Mouse (Mus musculus) cerebellum, adult 11-12 months (tissue): ENCODE measurements around the gene Ugt1a10.
"Not testable (repeated sequence)": the region's sequence is repeated elsewhere in the genome, so short reads cannot be mapped to it uniquely, and the experiment has no call there.

Source experiments
- DNase-seq: peaks from one replicate; pipeline ENCODE4 v3.0.0; 2022

Gene Ugt1a10

DNA sequence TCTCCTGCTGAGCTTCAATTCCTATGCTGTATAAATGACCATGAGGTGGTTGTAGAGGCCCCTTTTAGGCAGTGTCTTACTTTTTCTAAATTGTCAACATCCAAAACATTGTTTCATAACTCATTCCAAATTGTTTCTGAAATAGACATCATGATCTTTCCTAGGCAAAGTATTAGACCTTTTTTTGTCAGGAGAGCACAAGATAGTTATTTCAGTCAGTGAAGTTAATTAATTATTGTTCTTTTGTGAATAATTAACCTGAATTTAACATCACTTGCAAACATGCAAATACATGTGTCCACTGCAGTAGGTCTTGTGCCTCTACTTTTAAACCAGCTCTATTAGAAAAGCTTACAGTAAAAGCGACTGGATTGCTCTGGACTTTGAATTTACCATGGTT is at the start of gene Ugt1a10:
Ugt1a10 (plus strand) TSS at position 301 of the 400 bp plus-strand sequence.
- no peak for DNase-seq

DNA sequence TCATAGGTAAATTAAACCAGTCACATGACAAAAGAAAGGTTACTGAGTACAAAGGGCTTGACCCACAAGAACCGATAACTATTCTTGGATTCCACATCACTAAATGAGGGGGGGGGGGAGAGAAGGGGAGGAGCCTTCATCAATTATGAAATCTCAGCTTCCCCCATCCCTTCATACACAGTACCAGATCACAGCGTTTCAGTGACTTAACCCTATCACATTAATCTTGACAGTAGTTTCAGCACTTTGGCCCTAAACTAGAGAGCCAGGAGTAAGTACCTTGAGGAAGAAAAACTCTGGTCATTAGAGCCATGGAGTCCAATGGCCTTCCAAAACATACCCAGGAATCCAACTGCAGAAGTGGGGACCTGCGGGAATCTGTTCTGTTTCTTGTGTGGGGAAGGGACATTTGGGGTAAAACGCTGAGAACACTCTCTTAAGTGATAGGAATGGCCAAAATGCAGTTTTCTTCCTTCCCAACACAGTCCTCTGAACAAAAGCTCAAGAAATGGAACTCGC is 47.4 kb upstream of the Ugt1a10 start:
- no peak for DNase-seq

DNA sequence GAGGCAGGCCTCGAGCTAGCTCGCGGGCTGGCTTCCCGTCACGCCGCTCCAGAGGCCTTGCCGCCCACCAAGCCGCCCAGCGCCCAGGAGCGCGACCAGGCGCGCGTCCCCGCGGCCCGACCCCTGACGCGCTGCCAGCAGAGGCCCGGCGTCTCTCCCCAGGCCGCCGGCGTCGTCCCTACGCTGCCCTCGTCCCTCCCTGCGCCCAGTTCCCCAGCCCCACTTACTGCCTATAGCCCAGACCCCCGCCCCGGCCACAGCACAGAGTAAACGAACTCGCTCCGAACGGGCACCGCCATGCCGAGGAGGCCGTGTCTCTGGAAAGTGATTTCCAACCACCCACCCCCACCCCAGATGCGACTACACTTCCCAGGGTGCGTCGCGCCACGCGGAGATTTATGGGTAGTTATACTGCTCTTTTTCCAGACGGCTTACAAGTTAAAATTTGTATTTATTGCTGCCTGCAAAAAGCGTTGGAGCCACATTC is 46.9 kb upstream of the Ugt1a10 start, which contains the start of gene Usp40:
Usp40 (minus strand) TSS at position 341 of the 487 bp plus-strand sequence.
- peak; percentile 60 for DNase-seq

DNA sequence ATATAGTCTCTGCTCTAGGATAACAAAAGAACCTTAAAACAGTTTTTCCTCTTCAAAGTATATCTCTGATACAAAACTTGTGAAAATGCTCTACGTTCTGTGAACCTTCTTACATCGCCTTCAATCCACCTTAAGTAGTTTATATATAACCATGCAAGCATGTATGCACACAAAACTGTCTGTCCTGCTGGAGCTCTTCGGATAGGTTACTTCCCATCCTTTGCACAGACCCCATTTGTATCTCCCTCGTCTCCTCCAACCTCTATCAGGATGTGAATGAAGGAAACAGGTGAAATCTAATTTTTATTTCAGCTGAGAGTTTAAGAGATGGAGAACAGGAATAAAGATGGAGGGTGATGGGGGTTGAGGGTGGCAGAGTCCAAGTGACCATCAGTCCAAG is 46.5 kb upstream of the Ugt1a10 start:
- no peak for DNase-seq

DNA sequence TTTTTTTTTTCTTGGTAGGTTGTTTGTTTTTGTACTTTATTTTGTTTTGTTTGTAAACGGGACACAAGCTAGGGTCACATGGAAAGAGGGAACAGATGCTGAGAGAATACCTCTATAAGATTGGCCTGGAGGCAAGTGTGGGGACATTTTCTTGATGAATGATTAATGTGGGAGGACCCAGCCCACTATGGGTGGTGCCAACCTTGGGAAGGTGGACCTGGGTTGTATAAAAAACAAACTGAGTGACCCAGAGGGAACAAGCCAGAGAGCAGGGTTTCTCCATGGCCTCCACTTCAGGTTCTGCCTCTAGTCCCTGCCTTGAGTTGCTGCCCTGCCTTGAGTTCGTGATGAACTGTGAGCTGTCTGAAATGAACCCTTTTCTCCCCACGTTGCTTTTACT is 45.7 kb upstream of the Ugt1a10 start:
- DNase-seq, result no peak

DNA sequence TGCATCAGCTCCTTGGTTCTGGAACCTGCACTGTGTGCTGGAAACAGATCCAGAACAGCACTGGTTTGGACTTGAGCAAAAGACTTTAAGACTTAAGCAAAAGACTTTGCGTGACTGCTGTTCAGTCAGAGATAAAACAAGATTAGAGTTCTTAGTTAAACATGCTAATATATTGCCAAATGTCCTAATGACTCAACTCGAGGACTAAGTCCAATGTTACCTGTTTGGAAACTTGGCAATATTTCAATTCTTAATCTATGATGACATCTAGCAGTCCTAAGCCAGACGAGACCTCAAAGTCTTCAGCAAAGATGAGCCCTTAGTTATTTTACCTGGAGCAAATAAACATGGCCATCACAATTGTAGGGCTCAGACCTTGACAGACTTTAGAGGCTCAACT is 41.5 kb upstream of the Ugt1a10 start:
- no peak for DNase-seq

DNA sequence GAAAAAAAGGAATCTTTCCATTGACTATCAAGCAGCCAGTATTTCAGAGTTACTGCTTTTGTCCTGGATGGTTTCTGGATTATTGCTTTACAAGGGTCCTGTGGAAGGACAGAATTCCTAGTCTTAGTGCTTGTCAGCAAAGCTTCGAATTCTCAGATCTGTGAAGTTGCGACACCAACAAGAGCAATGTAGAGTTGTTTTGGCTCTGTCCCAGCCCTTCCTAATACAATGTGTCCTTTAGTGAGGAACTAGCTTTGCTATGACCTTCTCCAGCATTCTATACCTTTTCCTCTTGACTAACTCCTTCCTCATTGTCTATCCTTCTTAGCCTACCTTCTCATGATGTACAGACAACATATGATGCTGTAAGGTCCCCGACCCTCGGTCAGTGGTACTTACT is 41.0 kb upstream of the Ugt1a10 start:
- DNase-seq, result no peak

DNA sequence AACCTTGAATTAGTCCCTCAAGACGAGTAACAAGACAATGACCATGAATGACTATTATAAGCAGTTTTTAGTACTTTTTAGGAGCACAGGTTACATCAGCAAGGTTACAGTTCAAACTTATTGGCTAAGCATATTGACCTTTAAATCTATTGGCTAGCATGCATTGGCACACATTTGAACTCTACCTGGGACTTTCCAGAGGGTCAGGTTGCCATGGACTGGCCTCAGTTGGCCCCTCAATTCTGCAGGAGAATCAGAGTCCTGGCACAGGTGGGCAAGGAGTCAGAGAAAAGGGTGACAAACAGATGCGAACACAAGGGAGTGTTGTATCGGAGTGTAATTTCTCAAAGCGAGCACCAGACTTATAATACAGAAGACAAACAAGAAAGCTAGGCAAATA is 40.5 kb upstream of the Ugt1a10 start:
- no peak for DNase-seq

DNA sequence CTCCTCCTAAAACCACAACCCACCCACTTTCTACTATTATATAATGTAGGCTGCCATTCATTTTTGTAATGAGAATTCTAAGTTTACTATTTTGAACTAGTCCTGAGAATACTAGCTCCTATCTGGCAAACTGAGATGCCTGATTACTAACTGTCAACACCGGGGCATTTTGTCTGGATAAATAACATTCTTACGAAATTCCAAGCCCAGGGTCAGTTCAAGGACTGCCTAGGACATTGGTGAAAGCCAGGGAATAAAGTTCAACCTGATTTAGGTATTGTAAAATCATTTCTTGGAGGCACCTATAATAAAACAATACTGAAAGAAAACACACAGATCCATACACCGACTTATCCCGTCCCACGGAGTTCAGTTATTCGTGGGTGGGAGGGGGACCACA is 39.8 kb upstream of the Ugt1a10 start:
- no peak for DNase-seq

DNA sequence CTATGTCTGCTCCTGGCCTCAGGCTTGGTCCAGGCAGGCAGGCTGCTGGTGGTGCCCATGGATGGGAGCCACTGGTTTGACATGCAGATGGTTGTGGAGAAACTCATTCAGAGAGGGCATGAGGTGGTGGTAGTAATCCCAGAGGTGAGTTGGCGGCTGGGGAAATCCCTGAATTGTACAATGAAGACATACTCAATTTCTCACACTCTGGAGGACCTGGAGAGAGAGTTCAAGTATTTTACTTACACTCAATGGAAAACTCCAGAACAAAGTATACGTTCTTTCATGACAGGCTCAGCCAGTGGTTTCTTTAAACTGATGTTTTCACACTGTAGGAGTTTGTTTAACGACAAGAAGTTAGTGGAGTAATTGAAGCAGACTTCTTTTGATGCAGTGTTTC is 29.9 kb upstream of the Ugt1a10 start:
- DNase-seq, result not testable (repeated sequence)

DNA sequence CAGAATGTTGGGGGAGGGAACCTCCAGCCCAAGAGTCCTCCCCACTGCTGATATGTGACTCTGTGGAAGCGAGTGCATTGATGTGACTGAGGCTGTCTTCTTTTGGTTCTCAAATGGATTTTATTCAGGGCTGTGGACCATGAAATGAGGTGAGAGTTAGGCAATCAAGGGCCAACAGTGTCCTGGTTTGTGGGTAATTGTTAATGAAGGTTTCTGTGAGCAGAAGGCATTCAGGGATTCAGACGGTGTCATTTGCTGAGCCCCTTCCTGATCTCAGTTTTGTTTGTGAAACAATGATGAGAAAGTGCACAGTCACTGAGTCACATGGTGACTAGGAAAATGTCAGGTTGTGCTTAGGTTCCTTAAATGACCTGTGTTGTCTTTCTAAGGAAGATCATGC is 12.1 kb upstream of the Ugt1a10 start:
- DNase-seq, result not testable (repeated sequence)

DNA sequence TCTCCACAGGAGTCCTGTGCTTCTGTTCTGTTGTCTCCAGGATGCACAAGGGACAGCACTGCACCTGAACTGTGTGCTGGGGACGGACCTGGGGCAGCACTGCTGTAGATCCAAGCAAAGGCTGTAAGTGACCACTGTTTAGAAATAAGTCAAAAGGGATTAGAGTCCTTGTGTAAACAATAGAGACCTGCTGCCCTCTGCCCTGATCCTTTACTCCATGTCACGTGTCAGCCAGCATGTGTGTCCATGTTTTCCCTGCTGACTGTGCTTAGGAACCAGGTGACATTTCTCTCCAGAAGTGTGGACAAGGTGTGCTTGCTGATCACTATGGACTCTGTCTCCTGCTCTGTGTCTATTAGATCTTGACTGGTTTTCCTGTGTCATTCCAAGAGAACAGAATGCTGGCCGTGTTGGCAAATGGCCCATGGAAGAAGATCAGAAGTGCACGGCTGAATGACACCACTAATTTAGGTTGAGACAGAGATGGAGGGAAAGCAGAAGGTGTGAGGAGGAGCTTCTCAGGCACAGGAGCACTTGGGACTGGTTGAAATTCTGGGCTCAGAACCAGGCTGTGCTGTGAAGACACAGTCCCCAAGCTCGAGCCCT is 10.3 kb upstream of the Ugt1a10 start:
- DNase-seq, result peak; percentile 18

DNA sequence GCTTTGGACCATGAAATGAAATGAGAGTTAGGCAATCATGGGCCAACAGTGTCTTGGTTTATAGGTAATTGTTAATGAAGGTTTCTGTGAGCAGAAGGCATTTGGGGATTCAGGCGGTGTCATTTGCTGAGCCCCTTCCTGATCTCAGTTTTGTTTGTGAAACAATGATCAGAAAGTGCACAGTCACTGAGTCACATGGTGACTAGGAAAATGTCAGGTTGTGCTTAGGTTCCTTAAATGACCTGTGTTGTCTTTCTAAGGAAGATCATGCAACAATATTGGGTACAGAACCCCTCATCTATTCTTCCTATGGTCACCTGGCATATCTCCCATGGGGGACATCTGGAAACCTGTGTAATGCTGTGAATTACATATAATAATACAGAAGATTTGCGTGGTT is 7.8 kb upstream of the Ugt1a10 start:
- DNase-seq, result not testable (repeated sequence)

DNA sequence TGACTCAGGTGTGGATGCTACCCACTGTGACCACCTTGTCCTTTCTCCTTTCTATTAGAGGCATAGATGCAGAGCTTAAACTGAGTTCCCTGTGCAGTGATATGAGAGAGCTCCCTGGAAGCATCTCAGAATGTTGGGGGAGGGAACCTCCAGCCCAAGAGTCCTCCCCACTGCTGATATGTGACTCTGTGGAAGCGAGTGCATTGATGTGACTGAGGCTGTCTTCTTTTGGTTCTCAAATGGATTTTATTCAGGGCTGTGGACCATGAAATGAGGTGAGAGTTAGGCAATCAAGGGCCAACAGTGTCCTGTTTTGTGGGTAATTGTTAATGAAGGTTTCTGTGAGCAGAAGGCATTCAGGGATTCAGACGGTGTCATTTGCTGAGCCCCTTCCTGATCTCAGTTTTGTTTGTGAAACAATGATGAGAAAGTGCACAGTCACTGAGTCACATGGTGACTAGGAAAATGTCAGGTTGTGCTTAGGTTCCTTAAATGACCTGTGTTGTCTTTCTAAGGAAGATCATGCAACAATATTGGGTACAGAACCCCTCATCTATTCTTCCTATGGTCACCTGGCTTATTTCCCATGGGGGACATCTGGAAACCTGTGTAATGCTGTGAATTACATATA is 11.4 kb downstream of the Ugt1a10 start:
- DNase-seq, result not testable (repeated sequence)

DNA sequence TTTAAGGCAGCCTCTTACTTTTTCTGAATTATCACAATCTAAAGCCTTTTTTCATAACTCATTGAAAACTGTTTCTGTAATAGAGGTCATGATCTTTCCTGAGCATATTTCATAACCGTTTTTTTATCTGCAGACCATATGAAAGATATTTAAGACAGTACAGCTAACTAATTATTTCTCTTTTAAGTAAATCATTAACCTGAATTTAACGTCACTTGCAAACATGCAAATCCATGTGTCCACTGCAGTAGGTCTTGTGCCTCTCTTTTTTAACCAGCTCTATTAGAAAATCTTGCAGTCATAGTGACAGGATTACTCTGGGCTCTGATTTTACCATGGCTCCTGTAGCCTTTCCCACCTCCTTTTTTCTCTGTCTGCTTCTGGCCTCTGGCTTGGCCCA is 15.3 kb downstream of the Ugt1a10 start, which contains the start of gene Ugt1a9:
Ugt1a9 (plus strand) TSS at position 306 of the 400 bp plus-strand sequence.
- DNase-seq, result no peak

DNA sequence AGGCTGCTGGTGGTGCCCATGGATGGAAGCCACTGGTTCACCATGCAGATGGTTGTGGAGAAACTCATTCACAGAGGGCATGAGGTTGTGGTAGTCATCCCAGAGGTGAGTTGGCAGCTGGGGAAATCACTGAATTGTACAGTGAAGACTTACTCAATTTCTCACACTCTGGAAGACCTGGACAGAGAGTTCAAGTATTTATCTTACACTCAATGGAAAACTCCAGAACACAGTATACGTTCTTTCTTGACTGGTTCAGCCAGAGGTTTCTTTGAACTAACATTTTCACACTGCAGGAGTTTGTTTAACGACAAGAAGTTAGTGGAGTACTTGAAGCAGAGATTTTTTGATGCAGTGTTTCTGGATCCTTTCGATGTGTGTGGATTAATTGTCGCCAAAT is 15.7 kb downstream of the Ugt1a10 start:
- no peak for DNase-seq

DNA sequence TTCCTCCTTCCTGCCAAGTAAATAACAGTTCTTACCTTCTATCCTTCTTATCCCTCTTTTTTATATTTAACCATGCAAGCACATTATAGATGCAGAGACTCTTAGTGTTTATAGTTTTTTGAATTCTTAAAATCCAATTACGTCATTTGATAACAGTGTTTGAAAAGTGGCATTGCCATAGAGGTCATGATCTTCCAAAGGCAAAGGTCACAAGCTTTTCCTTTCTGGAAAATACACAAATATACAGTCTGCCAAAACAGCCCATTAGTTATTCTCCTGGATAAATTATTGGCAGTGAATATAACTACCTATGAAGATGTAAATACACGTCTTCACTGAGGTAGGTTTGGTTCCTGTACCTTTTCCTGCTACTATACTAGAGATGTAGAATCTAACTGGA is 19.3 kb downstream of the Ugt1a10 start:
- no peak for DNase-seq

DNA sequence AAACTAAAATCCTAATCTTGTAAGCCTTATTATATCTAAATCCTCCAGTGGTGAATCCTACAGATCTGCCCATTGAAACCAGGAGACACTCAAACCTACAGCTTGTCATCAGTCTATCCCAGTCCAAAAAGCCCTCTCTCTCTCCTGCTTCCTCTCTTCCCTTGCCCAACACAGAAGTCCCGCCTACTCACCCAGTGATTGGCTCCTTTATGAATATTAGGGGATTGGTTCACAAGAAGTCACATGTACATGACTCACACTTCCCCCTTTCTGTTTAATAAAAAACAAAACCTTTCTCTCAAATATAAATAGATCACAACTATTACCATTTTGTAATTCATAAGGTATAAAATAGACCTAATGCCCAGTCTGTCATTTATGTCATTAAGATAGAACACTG is 21.9 kb downstream of the Ugt1a10 start:
- DNase-seq, result no peak

DNA sequence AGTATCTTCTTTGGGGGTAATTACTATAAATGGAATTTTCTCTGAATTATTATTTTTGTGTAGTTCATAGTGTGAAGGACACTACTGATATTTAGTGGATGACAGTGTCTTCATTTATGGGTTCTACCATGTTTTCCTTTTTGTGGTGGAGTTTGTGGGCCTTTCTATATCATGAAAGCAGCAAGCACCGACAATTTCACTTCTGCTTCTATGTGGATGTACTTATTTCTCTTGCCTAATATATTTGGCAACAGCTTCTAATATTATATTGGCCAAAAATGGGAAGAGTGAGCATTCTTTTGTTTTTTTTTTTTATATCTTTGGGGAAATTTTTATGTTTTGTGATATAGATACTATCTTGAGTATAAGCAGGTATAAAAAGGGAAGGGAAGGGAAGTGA is 26.5 kb downstream of the Ugt1a10 start:
- no peak for DNase-seq

DNA sequence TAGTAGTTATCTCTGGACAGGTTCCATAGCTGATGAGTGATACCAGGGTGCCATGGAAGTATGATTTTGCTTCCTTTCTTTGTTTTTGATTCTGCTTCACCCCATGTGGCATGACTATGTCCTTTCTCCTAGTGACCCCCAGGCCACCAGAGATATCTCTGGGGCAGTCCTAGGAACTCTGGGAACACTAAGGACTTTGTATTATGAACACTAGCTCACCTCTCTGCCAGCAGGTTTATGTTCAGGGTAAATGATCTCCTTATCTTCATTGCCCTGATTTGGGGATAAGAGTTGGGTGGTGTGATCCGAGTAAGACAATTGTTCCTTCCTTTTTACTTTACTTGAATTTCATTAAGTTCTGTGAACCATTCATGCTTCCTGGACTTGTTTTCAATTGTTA is 30.9 kb downstream of the Ugt1a10 start:
- no peak for DNase-seq

DNA sequence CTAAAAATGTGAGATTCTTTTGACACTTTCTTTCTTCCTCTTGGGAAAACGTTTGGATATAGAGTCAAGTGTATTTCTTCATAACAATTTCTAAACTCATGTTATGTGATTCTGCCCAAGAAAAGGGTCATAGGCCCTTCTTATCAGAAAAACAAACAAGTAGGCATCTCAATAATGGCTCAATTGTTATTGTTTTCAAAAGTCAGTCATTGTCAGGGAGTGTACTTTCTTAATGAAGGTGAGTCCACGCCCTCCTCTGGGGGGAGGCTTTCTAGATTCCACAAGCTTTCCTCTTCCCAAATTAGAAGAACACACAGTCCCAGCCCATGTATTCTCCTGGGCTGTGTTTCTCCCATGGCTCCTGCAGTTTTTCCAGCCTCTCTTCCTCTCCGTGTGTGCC is 32.3 kb downstream of the Ugt1a10 start, which contains the start of gene Ugt1a8:
Ugt1a8 (plus strand) TSS at position 301 of the 400 bp plus-strand sequence.
- DNase-seq, result no peak

DNA sequence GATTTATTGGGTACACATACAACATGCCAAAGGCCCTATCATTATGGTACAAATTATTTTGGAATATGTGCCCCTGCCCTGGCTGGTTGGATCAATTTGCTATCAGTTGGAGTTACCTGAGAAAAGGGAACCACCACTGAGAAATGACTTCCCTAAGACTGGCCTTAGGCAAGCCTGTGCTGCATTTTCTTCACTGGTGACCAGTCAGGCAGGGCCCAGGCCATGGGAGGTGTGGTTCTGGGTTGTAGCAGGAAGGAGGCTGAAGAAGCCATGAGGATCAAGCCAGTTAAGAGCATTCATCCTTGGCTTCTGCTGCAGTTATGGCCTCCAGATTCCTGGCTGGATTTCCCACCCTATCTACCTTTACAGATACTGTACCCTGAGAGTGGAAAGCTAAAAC is 37.2 kb downstream of the Ugt1a10 start:
- DNase-seq, result no peak

DNA sequence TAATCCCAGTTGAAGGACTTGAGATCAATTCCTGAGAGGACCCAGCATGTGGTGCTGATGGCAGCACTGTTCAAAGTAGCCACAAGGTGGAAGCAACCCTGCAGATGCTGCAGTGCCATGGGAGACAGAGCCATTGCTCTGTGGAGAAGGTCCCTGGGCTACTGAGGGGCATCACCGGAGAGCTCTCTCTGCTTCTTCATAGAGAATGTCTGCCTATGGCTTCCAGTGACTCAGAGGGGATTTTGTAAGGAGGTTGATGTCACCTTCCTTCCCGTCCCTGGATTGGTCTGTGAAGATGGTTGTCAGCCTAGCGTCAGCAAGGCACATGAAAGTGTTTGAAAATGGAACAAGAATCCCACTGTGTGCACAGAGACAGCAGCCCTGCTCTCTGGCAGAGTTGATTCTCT is 39.1 kb downstream of the Ugt1a10 start:
- DNase-seq, result not testable (repeated sequence)

DNA sequence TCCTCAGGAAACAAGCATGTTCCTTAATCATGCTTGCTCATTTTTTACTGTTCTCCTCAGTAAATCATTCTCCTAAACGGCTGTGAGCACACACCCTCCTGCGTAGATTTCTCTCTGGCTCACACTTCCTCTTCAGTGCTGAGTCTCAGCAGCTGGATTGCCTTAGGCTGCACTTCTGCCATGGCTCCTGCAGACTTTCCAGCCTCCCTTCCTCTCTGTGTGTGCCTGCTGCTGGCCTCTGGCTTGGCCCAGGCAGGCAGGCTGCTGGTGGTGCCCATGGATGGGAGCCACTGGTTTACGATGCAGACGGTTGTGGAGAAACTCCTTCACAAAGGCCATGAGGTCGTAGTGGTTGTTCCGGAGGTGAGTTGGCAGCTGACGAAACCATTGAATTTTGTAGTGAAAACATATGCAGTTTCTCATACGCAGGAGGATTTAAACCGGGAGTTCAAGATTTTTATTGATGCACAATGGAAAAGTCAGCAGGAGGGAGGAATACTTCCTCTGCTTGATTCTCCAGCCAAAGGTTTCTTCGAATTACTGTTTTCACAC is 39.8 kb downstream of the Ugt1a10 start, which contains the start of gene Ugt1a7c:
Ugt1a7c (plus strand) TSS at position 122 of the 552 bp plus-strand sequence.
- no peak for DNase-seq
